Mouse (Mus musculus) kidney, adult 2 months (tissue): ENCODE measurements at regions not wholly inside any gene's neighbourhood (a gene's known extent, or its start where the extent isn't known, plus 50 kb on each side); places are given as distances from the start of the nearest gene placed in this dataset.
"Not testable (repeated sequence)": the region's sequence is repeated elsewhere in the genome, so short reads cannot be mapped to it uniquely, and the experiment has no call there.

Experiments
- DNase-seq: peaks from one replicate; pipeline ENCODE4 v3.0.0; 2021
- H3K27ac ChIP-seq: fragments of 200-500 bp; 2 replicates; pipeline ENCODE4 v1.5.1; 2012; ENCODE audit warnings: low read depth, low read length, control low read depth, inconsistent platforms; ENCODE audit not compliant: insufficient read depth
- H3K27me3 ChIP-seq: fragments of 200-500 bp; replicated peaks from 2 replicates; pipeline ENCODE4 v1.6.1; 2012; ENCODE audit warnings: mild to moderate bottlenecking, moderate library complexity, low read length, inconsistent platforms; ENCODE audit not compliant: control insufficient read depth, insufficient read depth
- H3K36me3 ChIP-seq: fragments of 200-500 bp; 2 replicates; pipeline ENCODE4 v1.6.1; 2012; ENCODE audit warnings: mild to moderate bottlenecking, moderate library complexity, low read length, inconsistent platforms; ENCODE audit not compliant: control insufficient read depth, insufficient read depth
- H3K4me1 ChIP-seq: fragments of 200-500 bp; 2 replicates; pipeline ENCODE4 v1.6.1; 2011; ENCODE audit warnings: low read length; ENCODE audit not compliant: control insufficient read depth, insufficient read depth
- H3K4me3 ChIP-seq: fragments of 200-500 bp; 2 replicates; pipeline ENCODE4 v1.5.1; 2011; ENCODE audit warnings: mild to moderate bottlenecking, low read depth, low read length, control low read depth; ENCODE audit not compliant: insufficient read depth
- CTCF ChIP-seq: fragments of 200-500 bp; conservative IDR thresholded peaks from 2 replicates; pipeline ENCODE4 v1.5.1; 2011; ENCODE audit warnings: low read depth, mild to moderate bottlenecking, control low read depth, low read length, moderate library complexity, mixed read lengths; ENCODE audit not compliant: insufficient read depth, insufficient read length
- POLR2A ChIP-seq: fragments of 200-500 bp; IDR thresholded peaks from one replicate; pipeline ENCODE4 v1.6.1; 2011; ENCODE audit warnings: low read depth, low read length, control low read depth
- WGBS: fragments of 180-500 bp; shearing (Covaris S2); methylation state at CpG from one replicate; pipeline ENCODE4 v1.1.7; 2018; 5-methylcytosine and 5-hydroxymethylcytosine counted together

DNA sequence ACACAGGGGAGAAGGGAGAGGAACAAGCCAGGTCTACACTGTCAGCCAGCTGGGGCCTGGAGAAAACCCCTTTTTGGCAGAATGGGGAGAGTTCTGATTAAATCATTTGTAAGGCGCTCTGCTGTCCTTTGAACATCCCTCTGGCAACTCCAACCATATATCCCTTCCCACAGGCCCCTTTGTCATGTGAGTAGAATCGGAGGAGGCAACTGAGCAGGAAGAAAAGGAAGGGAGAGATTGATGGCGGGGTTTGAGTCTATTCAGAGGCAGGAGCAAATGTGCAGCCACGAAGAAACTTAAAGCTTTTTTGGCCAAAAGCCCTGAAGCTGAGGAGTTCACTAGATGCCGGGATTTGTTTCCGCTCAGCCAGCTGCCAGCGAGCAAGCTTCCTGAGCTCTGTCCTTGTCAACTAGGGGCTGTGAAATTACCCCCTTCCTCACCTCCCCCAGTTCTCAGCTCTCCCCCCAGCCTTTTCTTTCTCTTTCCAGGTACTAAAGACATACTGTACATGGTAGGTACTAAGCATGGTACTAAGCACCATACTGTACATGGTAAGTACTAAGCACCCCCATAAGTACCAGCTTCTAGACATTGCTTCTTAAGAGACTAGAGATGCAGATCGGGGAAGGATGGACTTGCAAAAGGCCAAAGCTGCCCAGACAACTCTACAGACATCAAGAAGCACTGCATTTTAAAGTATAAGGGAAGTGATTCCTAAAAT is 100.6 kb upstream of the Fam78b start:
- H3K27me3 ChIP-seq: no peaks in the 10 kb centered on the region
- H3K4me1 ChIP-seq: no peaks in the 10 kb centered on the region
- no peak for DNase-seq
- WGBS: 19% methylated on average over 8 of the region's 8 CpGs
- no peak for TF ChIP-seq POLR2A
- no peak for TF ChIP-seq CTCF
- no peak overlapping the region for H3K27ac ChIP-seq
- no peak overlapping the region for H3K4me3 ChIP-seq
- no peaks in the 10 kb centered on the region for H3K36me3 ChIP-seq

DNA sequence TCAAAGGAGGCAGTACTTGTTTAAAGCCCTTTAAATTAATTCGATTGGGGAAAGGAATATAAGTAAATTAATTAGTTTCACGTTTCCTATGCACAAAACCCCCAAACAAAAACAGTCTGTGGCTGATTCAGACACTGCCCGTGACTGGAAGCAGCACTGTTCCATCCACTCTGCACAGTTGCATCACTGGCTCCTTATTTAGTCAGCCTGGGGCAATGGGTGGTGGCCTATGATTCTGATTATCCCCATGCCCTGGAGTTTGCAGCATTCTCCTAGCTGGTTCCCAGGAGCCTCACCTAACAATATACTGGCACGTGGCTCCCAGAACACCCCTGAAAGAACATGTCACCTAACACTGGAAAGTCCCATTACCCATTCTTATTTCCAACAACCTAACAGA is 99.6 kb upstream of the Fam78b start:
- Histone ChIP-seq H3K4me3 (no peak overlapping the region), H3K27ac (no peak overlapping the region), H3K27me3 (no peaks in the 10 kb centered on the region), H3K4me1 (no peaks in the 10 kb centered on the region), H3K36me3 (no peaks in the 10 kb centered on the region)
- DNase-seq: no peak
- 73% methylated on average over 4 of the region's 4 CpGs for WGBS
- TF ChIP-seq CTCF (no peak), POLR2A (no peak)

DNA sequence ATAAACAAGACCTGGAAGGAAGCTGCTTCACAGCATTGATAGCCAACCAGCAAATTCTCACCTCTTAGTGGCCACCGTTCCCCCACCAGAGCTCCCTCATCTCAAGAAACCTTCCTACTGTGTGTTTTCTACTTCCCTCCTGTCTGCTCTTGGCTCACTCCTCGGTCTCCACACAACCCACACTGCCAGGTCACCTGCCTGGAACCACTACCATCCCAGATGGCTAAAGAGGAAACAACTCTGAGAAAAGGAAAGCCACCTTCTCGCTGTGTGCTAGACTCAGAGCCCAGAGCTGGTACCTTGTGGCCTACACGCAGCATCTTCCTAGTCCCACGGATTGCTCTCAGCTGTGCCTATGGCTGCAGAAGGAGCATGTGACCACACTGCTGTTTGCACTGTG is 97.8 kb upstream of the Fam78b start:
- TF ChIP-seq POLR2A (no peak), CTCF (no peak)
- 85% methylated on average over 5 of the region's 5 CpGs for WGBS
- Histone ChIP-seq H3K36me3 (no peaks in the 10 kb centered on the region), H3K4me1 (no peaks in the 10 kb centered on the region), H3K27me3 (no peaks in the 10 kb centered on the region), H3K4me3 (no peak overlapping the region), H3K27ac (no peak overlapping the region)
- DNase-seq: no peak

DNA sequence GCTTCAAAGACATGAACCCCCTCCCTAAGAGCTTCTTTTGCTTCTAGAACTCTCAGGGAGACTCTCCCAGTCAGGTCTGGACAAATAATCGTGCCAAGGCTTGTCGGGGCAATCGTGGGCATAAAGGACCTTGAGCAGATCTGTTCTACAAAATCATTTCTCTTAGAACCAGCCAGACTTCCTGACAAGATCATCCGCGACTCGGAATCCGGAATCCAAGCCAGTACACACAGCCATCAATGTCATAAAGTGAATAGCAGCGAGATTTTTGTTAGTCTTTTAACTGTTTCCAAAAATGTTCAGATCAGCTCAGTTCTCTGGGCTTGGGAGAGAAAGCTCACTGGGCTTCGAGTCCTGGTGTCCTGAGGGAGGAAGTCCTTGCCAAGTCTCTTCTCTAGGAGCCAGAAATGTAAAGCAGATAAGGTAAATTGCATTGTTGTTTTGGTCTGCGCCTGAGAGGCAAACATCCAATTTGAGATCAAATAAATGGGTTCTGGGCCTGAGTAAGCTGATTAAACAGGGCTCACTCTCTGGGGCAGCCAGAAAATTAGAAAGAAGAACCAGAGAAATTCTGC is 92.9 kb upstream of the Fam78b start:
- Histone ChIP-seq H3K36me3 (no peaks in the 10 kb centered on the region), H3K27ac (no peak overlapping the region), H3K27me3 (no peaks in the 10 kb centered on the region), H3K4me1 (no peaks in the 10 kb centered on the region), H3K4me3 (no peak overlapping the region)
- no peak for TF ChIP-seq CTCF
- TF ChIP-seq POLR2A: no peak
- DNase-seq: no peak
- 67% methylated on average over 10 of the region's 10 CpGs for WGBS

DNA sequence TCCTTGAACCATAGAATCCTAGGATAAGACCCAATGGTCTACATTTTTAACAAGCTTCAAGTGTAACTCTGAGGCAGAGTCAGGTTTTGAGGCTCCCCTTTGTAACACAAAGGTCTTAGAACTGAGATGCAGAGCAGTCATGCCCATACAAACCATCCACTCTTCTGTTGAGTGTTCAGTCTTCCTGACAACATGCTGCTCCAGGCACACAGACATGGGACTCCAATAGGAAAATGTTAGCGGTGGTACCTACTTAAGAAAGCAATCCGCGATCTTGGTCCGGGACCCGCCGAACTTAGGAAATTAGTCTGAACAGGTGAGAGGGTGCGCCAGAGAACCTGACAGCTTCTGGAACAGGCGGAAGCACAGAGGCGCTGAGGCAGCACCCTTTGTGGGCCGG is 89.0 kb upstream of the Fam78b start:
- 98% methylated on average over 8 of the region's 10 CpGs for WGBS
- not testable (repeated sequence) for DNase-seq

DNA sequence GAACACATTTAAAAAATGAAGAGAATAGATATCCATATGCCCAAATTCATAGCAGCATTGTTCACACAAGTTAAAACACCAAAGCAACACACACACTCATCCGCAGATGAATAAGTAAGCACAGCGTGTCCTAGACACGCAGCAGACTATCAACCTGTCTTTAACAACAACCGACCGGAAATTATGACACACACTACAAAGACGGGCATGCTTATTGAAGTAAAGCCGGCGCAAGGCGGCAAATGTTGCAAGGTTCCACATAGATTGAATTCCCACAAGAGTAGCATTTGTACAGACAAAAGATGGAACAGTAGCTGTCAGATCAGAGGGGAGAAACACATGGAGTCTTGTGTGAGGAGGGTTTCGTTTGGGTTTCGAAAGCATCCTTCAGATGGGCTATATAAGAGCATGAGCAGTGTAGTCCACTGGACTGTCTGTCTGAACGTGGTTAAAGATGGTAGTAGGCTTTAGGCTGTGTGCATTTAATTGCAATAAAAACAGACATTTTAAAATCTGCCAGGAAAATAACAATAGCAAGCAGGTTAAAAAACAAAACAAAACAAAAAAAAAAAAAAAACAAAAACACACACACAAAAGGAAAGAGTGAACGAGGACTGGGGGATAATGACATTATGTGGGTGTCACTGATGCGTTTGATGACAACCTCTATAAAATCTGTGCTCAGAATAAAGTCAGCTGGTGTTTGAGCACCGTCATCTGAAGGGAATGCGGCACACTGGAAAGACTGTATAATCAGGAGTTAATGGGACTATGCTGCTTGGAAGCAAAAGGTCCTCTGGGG is 78.1 kb upstream of the Fam78b start:
- DNase-seq: no peak
- TF ChIP-seq POLR2A (no peak), CTCF (no peak)
- H3K4me1 ChIP-seq: no peaks in the 10 kb centered on the region
- no peak overlapping the region for H3K27ac ChIP-seq
- no peaks in the 10 kb centered on the region for H3K27me3 ChIP-seq
- 84% methylated on average over 16 of the region's 16 CpGs for WGBS
- no peaks in the 10 kb centered on the region for H3K36me3 ChIP-seq
- H3K4me3 ChIP-seq: no peak overlapping the region

More for the DNA sequence above, 89.0 kb upstream of the Fam78b start:
- H3K27me3 ChIP-seq, H3K4me3 ChIP-seq, H3K27ac ChIP-seq, H3K36me3 ChIP-seq, H3K4me1 ChIP-seq: not testable (repeated sequence)

DNA sequence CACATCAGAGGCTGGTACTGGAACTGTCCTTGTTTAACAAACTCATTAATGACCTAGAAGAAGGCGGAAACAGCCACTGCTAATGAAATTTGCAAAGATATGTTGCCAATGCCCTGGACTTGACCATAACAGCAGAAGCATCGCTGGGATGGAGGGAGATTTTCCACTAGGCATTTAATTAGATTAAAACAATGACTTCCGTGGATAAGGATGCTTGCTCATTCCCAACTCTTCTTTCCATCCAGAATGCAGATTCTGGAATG is 77.6 kb upstream of the Fam78b start:
- no peaks in the 10 kb centered on the region for H3K4me1 ChIP-seq
- H3K4me3 ChIP-seq: no peak overlapping the region
- H3K27me3 ChIP-seq: no peaks in the 10 kb centered on the region
- whole genome bisulfite sequencing: 75% methylated on average over 3 of the region's 3 CpGs
- no peak overlapping the region for H3K27ac ChIP-seq
- no peak for DNase-seq
- H3K36me3 ChIP-seq: no peaks in the 10 kb centered on the region
- no peak for TF ChIP-seq POLR2A
- TF ChIP-seq CTCF: no peak
